Mouse (Mus musculus): ENCODE data around the gene Sars2. TPM values are rescaled to one million over a fixed set of nuclear protein-coding genes. Genes with fewer than 3 reads are reported as not detected.

Gene Sars2
- polyA plus RNA-seq, 1 experiment = 25.0 TPM

DNA sequence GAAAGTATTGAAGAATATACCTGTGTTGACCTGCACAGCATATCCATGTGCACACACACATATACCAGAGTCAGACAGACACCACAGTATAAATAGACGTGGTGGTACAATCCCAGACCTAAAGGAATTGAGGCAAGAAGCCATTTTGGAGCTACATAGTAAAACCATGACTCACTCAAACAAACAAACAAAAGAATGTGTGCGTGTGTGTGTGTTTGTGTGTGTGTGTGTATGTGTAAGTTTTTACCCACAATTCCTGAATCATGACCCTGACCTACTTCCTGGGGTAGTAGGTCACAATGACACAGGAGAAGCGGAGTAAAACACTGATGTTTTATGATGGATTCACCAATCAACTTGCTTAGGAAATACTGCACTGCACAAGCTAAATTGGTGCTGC is 59.7 kb downstream of the Sars2 start:
- 12% methylated on average over 3 of the region's 3 CpGs for WGBS
- no peak for DNase-seq (ENCODE audit: low read depth, low spot score)

DNA sequence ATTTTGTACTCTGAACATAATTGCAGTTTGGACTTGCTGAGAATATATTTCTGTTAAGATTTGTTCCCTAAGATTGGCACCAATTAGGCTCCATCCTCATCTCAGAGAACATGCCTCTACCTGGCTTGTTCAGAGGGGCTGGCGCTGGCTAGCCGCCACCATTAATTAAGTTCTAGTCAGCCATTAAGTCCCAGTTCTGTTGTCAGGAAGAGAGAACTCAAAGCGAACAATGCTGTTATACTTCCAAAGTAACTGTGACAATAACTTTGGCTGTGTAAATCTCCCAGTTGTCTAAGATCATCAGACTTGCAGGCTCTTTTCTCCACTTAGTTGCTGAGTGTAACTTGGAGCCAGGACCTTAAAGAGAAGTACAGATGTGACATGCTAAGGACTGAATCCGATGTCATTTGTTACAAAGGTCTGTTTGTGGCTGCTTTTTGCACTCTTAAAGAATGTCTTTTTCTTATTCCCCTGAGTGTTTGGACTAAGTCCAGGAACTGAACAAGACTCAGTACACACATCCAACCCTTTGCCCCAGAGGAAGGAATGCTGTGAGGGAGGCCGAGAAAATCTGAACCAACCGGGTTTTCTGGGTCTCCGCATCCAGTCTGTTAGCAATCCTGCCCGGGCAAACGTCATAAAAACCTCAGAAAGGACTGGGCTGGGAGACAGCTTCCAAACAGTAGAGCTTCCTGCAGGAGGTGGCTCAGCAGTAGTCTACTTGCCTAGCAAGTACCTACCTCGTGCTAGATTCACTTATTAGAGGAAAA is 60.3 kb downstream of the Sars2 start:
- DNase-seq (ENCODE audit: low read depth, low spot score) = no peak
- WGBS = 8% methylated on average over 10 of the region's 10 CpGs

DNA sequence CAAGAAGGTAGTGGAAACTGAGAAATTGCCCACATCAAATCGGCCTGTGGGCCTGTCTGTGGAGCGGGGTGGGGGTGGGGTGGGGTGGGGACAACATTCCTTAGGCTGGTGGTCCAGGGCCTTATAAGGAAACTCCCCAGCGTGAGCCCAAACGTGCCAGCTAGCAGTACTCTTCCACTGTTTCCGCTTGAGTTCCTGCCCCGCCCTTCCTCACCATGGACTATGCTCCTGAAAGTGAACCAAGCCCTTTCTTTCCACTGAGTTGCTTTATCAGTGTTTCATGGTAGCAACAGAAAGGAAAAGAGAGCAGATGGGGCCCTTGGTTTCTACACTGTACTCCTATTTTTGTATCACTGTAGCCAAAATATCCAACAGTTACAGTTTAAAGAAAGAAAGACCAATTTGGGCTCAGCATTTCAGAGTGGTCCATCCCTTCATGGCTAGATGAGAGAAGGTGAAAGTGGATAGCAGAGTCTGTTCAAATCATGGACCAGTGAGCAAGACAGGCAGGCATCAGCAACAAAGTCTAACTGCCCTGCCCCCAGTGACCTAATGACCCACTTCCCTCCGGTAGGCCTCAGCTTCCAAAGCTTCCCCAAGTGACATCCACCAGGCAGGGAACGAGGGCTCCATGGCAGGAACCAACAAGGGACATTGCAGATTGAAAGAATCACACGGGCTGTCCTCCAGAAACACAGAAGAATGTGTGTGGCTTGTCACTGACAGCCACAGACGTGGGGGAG is 61.2 kb downstream of the Sars2 start:
- 9% methylated on average over 10 of the region's 10 CpGs for WGBS
- DNase-seq (ENCODE audit: low read depth, low spot score) = no peak

Other genes with a start within 250 kb of the Sars2 start
- not detected in 2 replicates for gene Ifnl2, start 231.5 kb upstream of the Sars2 start, polyA plus RNA-seq (2012; rRNA removed)
- not detected in 2 replicates for gene Ifnl3, start 219.2 kb upstream of the Sars2 start, polyA plus RNA-seq (2012; rRNA removed)
- gene Sycn, start 201.1 kb upstream of the Sars2 start, polyA plus RNA-seq (2012; rRNA removed) = 3.1 and 4.3 TPM in 2 replicates
- 0.11 TPM in 2 replicates for gene Nccrp1, start 194.7 kb upstream of the Sars2 start, polyA plus RNA-seq (2012; rRNA removed)
- gene Samd4b, start 143.8 kb upstream of the Sars2 start, polyA plus RNA-seq (2012; rRNA removed) = 45.3 and 61.6 TPM in 2 replicates
- 52.1 and 72.9 TPM in 2 replicates for gene Pak4, start 143.8 kb upstream of the Sars2 start, polyA plus RNA-seq (2012; rRNA removed)
- gene Acp7, start 110.7 kb upstream of the Sars2 start, polyA plus RNA-seq (2012; rRNA removed) = not detected in 2 replicates
- 1.6 and 1.8 TPM in 2 replicates for gene Fbxo27, start 49.1 kb upstream of the Sars2 start, polyA plus RNA-seq (2012; rRNA removed)
- gene Fbxo17, start 25.2 kb upstream of the Sars2 start, polyA plus RNA-seq (2012; rRNA removed) = 0.89 TPM in 2 replicates
- 67.1 and 70.6 TPM in 2 replicates for gene Mrps12, start 172 bp upstream of the Sars2 start, polyA plus RNA-seq (2012; rRNA removed)
- gene Ccer2, start 14.2 kb downstream of the Sars2 start, polyA plus RNA-seq (2012; rRNA removed) = not detected in 2 replicates
- gene Sirt2, start 24.7 kb downstream of the Sars2 start, polyA plus RNA-seq (2012; rRNA removed) = 40.2 and 53.9 TPM in 2 replicates
- gene Nfkbib, start 25.5 kb downstream of the Sars2 start, polyA plus RNA-seq (2012; rRNA removed) = 56.7 and 72.9 TPM in 2 replicates
- gene Rinl, start 47.0 kb downstream of the Sars2 start, polyA plus RNA-seq (2012; rRNA removed) = 6.4 and 7.5 TPM in 2 replicates
- 273 and 275 TPM in 2 replicates for gene Hnrnpl, start 66.5 kb downstream of the Sars2 start, polyA plus RNA-seq (2012; rRNA removed)
- 244 and 306 TPM in 2 replicates for gene Ech1, start 83.2 kb downstream of the Sars2 start, polyA plus RNA-seq (2012; rRNA removed)
- gene Lgals4, start 91.9 kb downstream of the Sars2 start, polyA plus RNA-seq (2012; rRNA removed) = 4,043 and 4,779 TPM in 2 replicates
- 0.59 and 1.9 TPM in 2 replicates for gene Lgals7, start 121.9 kb downstream of the Sars2 start, polyA plus RNA-seq (2012; rRNA removed)
- 0.14 and 0.22 TPM in 2 replicates for gene Capn12, start 139.4 kb downstream of the Sars2 start, polyA plus RNA-seq (2012; rRNA removed)
- gene Actn4, start 220.3 kb downstream of the Sars2 start, polyA plus RNA-seq (2012; rRNA removed) = 542 and 776 TPM in 2 replicates
- 281 and 323 TPM in 2 replicates for gene Eif3k, start 239.9 kb downstream of the Sars2 start, polyA plus RNA-seq (2012; rRNA removed)
- gene Map4k1, start 240.1 kb downstream of the Sars2 start, polyA plus RNA-seq (2012; rRNA removed) = 21.4 and 27.4 TPM in 2 replicates

All from large intestine, adult 2 months (tissue).